ENCODE assay signal across 12 mouse cellular contexts in the genomic region with DNA sequence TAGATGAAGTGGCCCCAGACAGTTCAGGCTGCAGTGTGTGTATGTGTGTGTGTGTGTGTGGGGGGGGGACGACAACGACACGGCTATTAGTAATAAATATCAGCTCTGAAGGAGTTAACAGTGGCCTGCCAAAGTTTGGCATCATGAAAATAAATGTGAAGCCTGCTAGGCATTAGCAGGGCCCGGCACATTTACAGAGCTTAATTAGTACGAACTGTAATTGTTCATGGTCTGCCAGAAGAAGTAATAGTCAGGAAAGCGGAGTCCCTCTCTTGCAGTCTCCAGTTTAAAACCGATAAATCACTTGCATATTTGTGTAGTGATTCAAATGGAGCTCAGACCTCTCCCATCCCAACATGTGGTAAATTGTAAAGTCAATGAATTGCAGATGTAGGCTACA. TPM values are rescaled to one million over a fixed set of nuclear protein-coding genes. Genes with fewer than 3 reads are reported as not detected.
DNase-seq lines count a peak whose midpoint lies in the region; ATAC-seq and TF ChIP-seq lines count a peak whose summit lies in the region.
"Had no signal": no experiment of that assay in that cellular context is flagged by ENCODE, and none has a peak within 500 bp of the region (broad histone marks: within the 10 kb centered on the region; RNA-seq: fewer than 3 reads in every experiment).

No protein-coding gene starts in this region.

- no peak for TF ChIP-seq CTCF in left cerebral cortex, adult 2 months (IDR thresholded peaks at IDR 0.05)

- peak overlapping the region; percentile 26 for H3K4me2 ChIP-seq in forebrain, embryonic 15.5 days (replicated peaks)
- peak overlapping the region; percentile 82 for H3K4me2 ChIP-seq in midbrain, embryonic 13.5 days (replicated peaks)

- 60% methylated on average over 7 of the region's 7 CpGs for WGBS in heart, embryonic 10.5 days
- WGBS in forebrain, embryonic 15.5 days, result 6% methylated on average over 7 of the region's 7 CpGs
- 29% methylated on average over 7 of the region's 7 CpGs for WGBS in midbrain, embryonic 13.5 days

- no peak overlapping the region for H3K4me3 ChIP-seq in heart, embryonic 10.5 days
- no peak overlapping the region for H3K4me3 ChIP-seq in forebrain, embryonic 15.5 days
- peak overlapping the region; percentile 75 for H3K4me3 ChIP-seq in midbrain, embryonic 13.5 days (replicated peaks)
- H3K4me3 ChIP-seq in left cerebral cortex, adult 2 months, result no peak overlapping the region

- H3K27me3 ChIP-seq in heart, embryonic 10.5 days (ENCODE audit: insufficient read depth, poor library complexity, severe bottlenecking), result no peaks in the 10 kb centered on the region
- no peaks in the 10 kb centered on the region; the same call in 1 of the 2 replicates for H3K27me3 ChIP-seq in forebrain, embryonic 15.5 days
- H3K27me3 ChIP-seq in midbrain, embryonic 13.5 days, result 0 out of 2 replicates have a peak, but pooled peaks cover 3% of the 10 kb centered on the region

- DNase-seq in heart, embryonic 10.5 days (ENCODE audit: low spot score), result no peak
- DNase-seq in heart, adult 18-20 months, result no peak
- peak; percentile 15 for DNase-seq in MN1 (ENCODE audit: low spot score)
- DNase-seq in left cerebral cortex, adult 2 months (ENCODE audit: extremely low spot score in 1 of 2, low spot score in 2 of 2), result no peak
- DNase-seq in left cerebral cortex, postnatal 36 days (ENCODE audit: low spot score in 2 of 2), result no peak
- DNase-seq in layer of hippocampus, postnatal 14 days (ENCODE audit: low spot score in 2 of 2), result no peak
- DNase-seq: cerebellum, adult 9-10 months; gastrocnemius, postnatal 36 days; lung, postnatal 36 days had no signal

- intact Hi-C loops in left cerebral cortex, adult 2 months (cut with DNase I), result no loop called here
- intact Hi-C loops in left cerebral cortex, postnatal 36 days (cut with DNase I), result no loop called here

- no peaks in the 10 kb centered on the region for H3K36me3 ChIP-seq in heart, embryonic 10.5 days
- no peaks in the 10 kb centered on the region for H3K36me3 ChIP-seq in forebrain, embryonic 15.5 days
- no peaks in the 10 kb centered on the region for H3K36me3 ChIP-seq in midbrain, embryonic 13.5 days

- no peak overlapping the region for H3K9ac ChIP-seq in forebrain, embryonic 15.5 days (replicated peaks)
- peak overlapping the region; percentile 70 for H3K9ac ChIP-seq in midbrain, embryonic 13.5 days (replicated peaks)

- peak; percentile 33; the same call in 1 of the 2 replicates for ATAC-seq in forebrain, embryonic 15.5 days (replicated peaks)
- no peak for ATAC-seq in midbrain, embryonic 13.5 days
- ATAC-seq: activated CD4-positive, CD25-positive, alpha-beta regulatory T cell, adult 4 months had no signal

- peak overlapping the region; percentile 74 for H3K27ac ChIP-seq in heart, embryonic 10.5 days
- peak overlapping the region; percentile 55 for H3K27ac ChIP-seq in forebrain, embryonic 15.5 days (replicated peaks)
- H3K27ac ChIP-seq in midbrain, embryonic 13.5 days, result peak overlapping the region; percentile 86
- no peak overlapping the region for H3K27ac ChIP-seq in left cerebral cortex, adult 2 months

- H3K4me1 ChIP-seq in heart, embryonic 10.5 days, result peaks cover 94% of the 10 kb centered on the region
- H3K4me1 ChIP-seq in forebrain, embryonic 15.5 days, result peaks cover 76% of the 10 kb centered on the region
- peaks cover 93% of the 10 kb centered on the region for H3K4me1 ChIP-seq in midbrain, embryonic 13.5 days (replicated peaks)

- H3K9me3 ChIP-seq in heart, embryonic 10.5 days, result no peaks in the 10 kb centered on the region
- H3K9me3 ChIP-seq in forebrain, embryonic 15.5 days, result no peaks in the 10 kb centered on the region
- no peaks in the 10 kb centered on the region for H3K9me3 ChIP-seq in midbrain, embryonic 13.5 days

RNA-seq across cellular contexts. Expression of a gene that starts 7.9 kb away (rescaled TPM):
- 53.2 and 61.8 TPM in 2 replicates for polyA plus RNA-seq in heart, embryonic 10.5 days (2016; fragmentation: Nextera tagmentation; extraction: Ambion mirVana)
- total RNA-seq in heart, adult 18-20 months (2021), result 10 to 100 TPM; 11.9 to 13.2 TPM
- polyA plus RNA-seq in forebrain, embryonic 15.5 days (2015; fragmentation: Nextera tagmentation; extraction: Ambion mirVana), result 95.4 and 131 TPM in 2 replicates
- 584 and 798 TPM in 2 replicates for polyA plus RNA-seq in midbrain, embryonic 13.5 days (2015; fragmentation: Nextera tagmentation; extraction: Ambion mirVana)
- 1 to 10 TPM; 8.1 to 9.0 TPM for total RNA-seq in left cerebral cortex, adult 2 months (2021)
- total RNA-seq in left cerebral cortex, postnatal 36 days (2021), result 10 to 100 TPM in 1 of 2 experiments, 1 to 10 TPM in 1; 8.5 to 10.6 TPM
- total RNA-seq in layer of hippocampus, postnatal 14 days (2021), result 10 to 100 TPM; 21.5 to 43.3 TPM
